ENCODE assay signal across 8 mouse cellular contexts in genomic region chr7:31077885-31078445, GRCm38 (mm10). TPM values are rescaled to one million over a fixed set of nuclear protein-coding genes. Genes with fewer than 3 reads are reported as not detected.
DNase-seq lines count a peak whose midpoint lies in the region; ATAC-seq and TF ChIP-seq lines count a peak whose summit lies in the region.

No protein-coding gene starts in this region.

- peaks cover 2% of the 10 kb centered on the region for H3K4me1 ChIP-seq in heart, adult 2 months (ENCODE audit: control insufficient read depth, insufficient read depth, low read length)
- H3K4me1 ChIP-seq in bone marrow, adult 2 months (ENCODE audit: control insufficient read depth, insufficient read depth, low read length), result no peaks in the 10 kb centered on the region
- H3K4me1 ChIP-seq in heart, embryonic 12.5 days (replicated peaks), result no peaks in the 10 kb centered on the region

- WGBS in heart, adult 2 months, result 38% methylated on average over 5 of the region's 5 CpGs
- WGBS in bone marrow, adult 2 months, result 39% methylated on average over 5 of the region's 5 CpGs
- 32% methylated on average over 5 of the region's 5 CpGs for WGBS in heart, embryonic 12.5 days

- no peaks in the 10 kb centered on the region for H3K27me3 ChIP-seq in heart, adult 2 months (ENCODE audit: control insufficient read depth, insufficient read depth, low read length)
- no peaks in the 10 kb centered on the region for H3K27me3 ChIP-seq in heart, embryonic 12.5 days (replicated peaks)

- no peak for TF ChIP-seq EP300 in heart, adult 2 months (IDR thresholded peaks at IDR 0.05; ENCODE audit: insufficient read depth, low read depth, low read length)

- 0 out of 2 replicates have a peak, but pooled peaks have one; percentile 29 for ATAC-seq in heart, embryonic 12.5 days (ENCODE audit: insufficient number of reproducible peaks, low FRiP score)

- no peak overlapping the region for H3K4me2 ChIP-seq in heart, embryonic 12.5 days

- H3K79me2 ChIP-seq in heart, adult 2 months (replicated peaks; ENCODE audit: control insufficient read depth, insufficient read depth, low read length), result no peaks in the 10 kb centered on the region

- TF ChIP-seq CTCF in heart, adult 2 months (IDR thresholded peaks at IDR 0.05), result peak; percentile 83
- TF ChIP-seq CTCF in bone marrow, adult 2 months (IDR thresholded peaks at IDR 0.05; ENCODE audit: control insufficient read depth, insufficient read depth, low read length), result peak; percentile 46; the same call in 1 of the 2 replicates

- no peak overlapping the region for H3K9ac ChIP-seq in heart, adult 2 months (ENCODE audit: low read depth, low read length)
- H3K9ac ChIP-seq in heart, embryonic 12.5 days, result no peak overlapping the region

- no peaks in the 10 kb centered on the region for H3K36me3 ChIP-seq in heart, adult 2 months (ENCODE audit: control insufficient read depth, insufficient read depth, low read length)
- H3K36me3 ChIP-seq in heart, embryonic 12.5 days, result no peaks in the 10 kb centered on the region

- no peak for TF ChIP-seq POLR2A in heart, adult 2 months (IDR thresholded peaks at IDR 0.05; ENCODE audit: insufficient read depth, low read depth, low read length)
- TF ChIP-seq POLR2A in bone marrow, adult 2 months (IDR thresholded peaks at IDR 0.05; ENCODE audit: borderline replicate concordance, control insufficient read depth, low read depth, low read length), result no peak

- intact Hi-C loops in heart, adult 2 months (cut with DNase I), result loop anchor here (2.0 kb wide), 1 partner anchor 19 kb away; no protein-coding TSS in a partner anchor
- intact Hi-C loops in heart, postnatal 25 days (cut with DNase I), result loop anchor here (2.0 kb wide), 2 partner anchors 19 kb away; partner anchors contain the start of gene Lgi4
- intact Hi-C loops in left cerebral cortex, postnatal 14 days (cut with DNase I), result no loop called here

- no peak overlapping the region for H3K4me3 ChIP-seq in heart, adult 2 months
- H3K4me3 ChIP-seq in bone marrow, adult 2 months (replicated peaks; ENCODE audit: control insufficient read depth, low read depth, low read length), result no peak overlapping the region
- no peak overlapping the region for H3K4me3 ChIP-seq in heart, embryonic 12.5 days

- no peak for DNase-seq in heart, adult 2 months
- no peak for DNase-seq in heart, postnatal 25 days (ENCODE audit: low spot score)
- peak; percentile 34 for DNase-seq in CD4-positive helper T cell, adult 2 months (ENCODE audit: low read depth, low spot score)
- peak; percentile 83 to 89 for DNase-seq in left cerebral cortex, postnatal 14 days (ENCODE audit: low spot score in 2 of 2)
- DNase-seq in natural killer cell, adult 2 months (ENCODE audit: low spot score in 2 of 2), result peak; percentile 32 to 36
- DNase-seq in ovary, adult 18-20 months (ENCODE audit: low spot score), result no peak

- no peak overlapping the region for H3K27ac ChIP-seq in heart, adult 2 months
- no peak overlapping the region for H3K27ac ChIP-seq in bone marrow, adult 2 months (ENCODE audit: control insufficient read depth, insufficient read depth, low read depth, low read length, poor library complexity)
- no peak overlapping the region for H3K27ac ChIP-seq in heart, embryonic 12.5 days (ENCODE audit: poor library complexity, severe bottlenecking)

- H3K9me3 ChIP-seq in heart, embryonic 12.5 days (replicated peaks), result peaks cover 4% of the 10 kb centered on the region

RNA-seq across cellular contexts. Expression of gene Fxyd3, which starts 1.5 kb away (rescaled TPM):
- 1 to 10 TPM; 1.6 to 2.5 TPM for total RNA-seq in heart, adult 2 months (2021)
- 4.9 and 5.5 TPM in 2 replicates for polyA plus RNA-seq in heart, adult 2 months (2012; rRNA removed)
- 1 to 10 TPM; 3.1 to 3.8 TPM for total RNA-seq in heart, postnatal 25 days (2021)
- not detected in 2 replicates for polyA plus RNA-seq in bone marrow, adult 2 months (2011; ENCODE audit: insufficient read depth, insufficient read length, low replicate concordance, missing spikeins)
- 0.15 and 0.23 TPM in 2 replicates for polyA plus RNA-seq in heart, embryonic 12.5 days (2016; fragmentation: Nextera tagmentation; extraction: Ambion mirVana)
- total RNA-seq in left cerebral cortex, postnatal 14 days (2021), result not detected

RNA-seq across cellular contexts. Expression of gene Lgi4, which starts 18.8 kb away (rescaled TPM):
- total RNA-seq in heart, adult 2 months (2021), result 1 to 10 TPM; 3.8 to 3.9 TPM
- polyA plus RNA-seq in heart, adult 2 months (2012; rRNA removed), result 5.4 and 6.5 TPM in 2 replicates
- total RNA-seq in heart, postnatal 25 days (2021), result 1 to 10 TPM; 2.6 to 4.8 TPM
- polyA plus RNA-seq in bone marrow, adult 2 months (2011; ENCODE audit: insufficient read depth, insufficient read length, low replicate concordance, missing spikeins), result 0.23 and 2.3 TPM in 2 replicates
- 0.14 TPM in 1 of 2 replicates, not detected in the other for polyA plus RNA-seq in heart, embryonic 12.5 days (2016; fragmentation: Nextera tagmentation; extraction: Ambion mirVana)
- total RNA-seq in left cerebral cortex, postnatal 14 days (2021), result 10 to 100 TPM; 16.2 to 17.5 TPM

RNA-seq across cellular contexts. Expression of gene Fxyd1, which starts 21.0 kb away (rescaled TPM):
- total RNA-seq in heart, adult 2 months (2021), result 100 to 1,000 TPM; 839 to 985 TPM
- 1,788 and 1,851 TPM in 2 replicates for polyA plus RNA-seq in heart, adult 2 months (2012; rRNA removed)
- 100 to 1,000 TPM; 861 to 862 TPM for total RNA-seq in heart, postnatal 25 days (2021)
- 7.8 and 16.2 TPM in 2 replicates for polyA plus RNA-seq in bone marrow, adult 2 months (2011; ENCODE audit: insufficient read depth, insufficient read length, low replicate concordance, missing spikeins)
- polyA plus RNA-seq in heart, embryonic 12.5 days (2016; fragmentation: Nextera tagmentation; extraction: Ambion mirVana), result 927 and 934 TPM in 2 replicates
- total RNA-seq in left cerebral cortex, postnatal 14 days (2021), result 10 to 100 TPM; 46.1 to 47.7 TPM

RNA-seq across cellular contexts. Expression of gene Fxyd7, which starts 26.7 kb away (rescaled TPM):
- 1 to 10 TPM in 1 of 2 experiments, under 1 TPM in 1; 0.63 to 1.5 TPM for total RNA-seq in heart, adult 2 months (2021)
- 2.9 and 3.4 TPM in 2 replicates for polyA plus RNA-seq in heart, adult 2 months (2012; rRNA removed)
- 1 to 10 TPM in 1 of 2 experiments, under 1 TPM in 1; 0.70 to 1.3 TPM for total RNA-seq in heart, postnatal 25 days (2021)
- not detected in 2 replicates for polyA plus RNA-seq in bone marrow, adult 2 months (2011; ENCODE audit: insufficient read depth, insufficient read length, low replicate concordance, missing spikeins)
- 1.4 and 1.7 TPM in 2 replicates for polyA plus RNA-seq in heart, embryonic 12.5 days (2016; fragmentation: Nextera tagmentation; extraction: Ambion mirVana)
- total RNA-seq in left cerebral cortex, postnatal 14 days (2021), result 100 to 1,000 TPM; 326 to 365 TPM

RNA-seq across cellular contexts. Expression of gene Fxyd5, which starts 35.7 kb away (rescaled TPM):
- 10 to 100 TPM; 30.5 to 31.1 TPM for total RNA-seq in heart, adult 2 months (2021)
- 45.0 and 55.2 TPM in 2 replicates for polyA plus RNA-seq in heart, adult 2 months (2012; rRNA removed)
- total RNA-seq in heart, postnatal 25 days (2021), result 10 to 100 TPM; 26.1 to 31.0 TPM
- polyA plus RNA-seq in bone marrow, adult 2 months (2011; ENCODE audit: insufficient read depth, insufficient read length, low replicate concordance, missing spikeins), result 85.0 and 239 TPM in 2 replicates
- 34.8 and 37.3 TPM in 2 replicates for polyA plus RNA-seq in heart, embryonic 12.5 days (2016; fragmentation: Nextera tagmentation; extraction: Ambion mirVana)
- total RNA-seq in left cerebral cortex, postnatal 14 days (2021), result 10 to 100 TPM; 36.3 to 37.2 TPM

Comparison
In these comparisons a context has a peak if more than half of its experiments do, and no peak if none do; other contexts are left out.
1. DNase-seq: peak in CD4-positive helper T cell, adult 2 months (single experiment), left cerebral cortex, postnatal 14 days (2 of 2) and natural killer cell, adult 2 months (2 of 2); none in heart, adult 2 months (0 of 2), heart, postnatal 25 days (single experiment) and ovary, adult 18-20 months (single experiment).
2. RNA of gene Fxyd1, which starts 21.0 kb away (total RNA-seq): 839 to 985 TPM in heart, adult 2 months and 861 to 862 TPM in heart, postnatal 25 days; 46.1 to 47.7 TPM in left cerebral cortex, postnatal 14 days; every median in the first group is over 10 times any median in the second.